ENCODE assay signal across 17 mouse cellular contexts in genomic region chr5:98966679-98967078, GRCm38 (mm10).
"Had no signal": no experiment of that assay in that cellular context is flagged by ENCODE, and none has a peak within 500 bp of the region (broad histone marks: within the 10 kb centered on the region; RNA-seq: fewer than 3 reads in every experiment).

No protein-coding gene starts in this region.

- H3K27ac ChIP-seq: kidney, embryonic 15.5 days; left cerebral cortex, adult 2 months; liver, embryonic 13.5 days; lung, embryonic 15.5 days; midbrain, embryonic 12.5 days; midbrain, embryonic 15.5 days; neural tube, embryonic 13.5 days had no signal

- H3K4me2 ChIP-seq: kidney, embryonic 15.5 days; liver, embryonic 13.5 days; lung, embryonic 15.5 days; midbrain, embryonic 12.5 days; midbrain, embryonic 15.5 days; neural tube, embryonic 13.5 days had no signal

- ATAC-seq: midbrain, embryonic 15.5 days had no signal

- H3K9ac ChIP-seq: kidney, embryonic 15.5 days; liver, embryonic 13.5 days; lung, embryonic 15.5 days; midbrain, embryonic 12.5 days; midbrain, embryonic 15.5 days; neural tube, embryonic 13.5 days had no signal

- H3K9me3 ChIP-seq: kidney, embryonic 15.5 days; liver, embryonic 13.5 days; lung, embryonic 15.5 days; midbrain, embryonic 12.5 days; midbrain, embryonic 15.5 days; neural tube, embryonic 13.5 days had no signal

- H3K4me1 ChIP-seq: liver, embryonic 13.5 days; midbrain, embryonic 15.5 days had no signal

- H3K36me3 ChIP-seq: kidney, embryonic 15.5 days; liver, embryonic 13.5 days; lung, embryonic 15.5 days; midbrain, embryonic 12.5 days; midbrain, embryonic 15.5 days; neural tube, embryonic 13.5 days had no signal

- H3K4me3 ChIP-seq: kidney, embryonic 15.5 days; left cerebral cortex, adult 2 months; liver, embryonic 13.5 days; lung, embryonic 15.5 days; midbrain, embryonic 12.5 days; midbrain, embryonic 15.5 days; myocyte; neural tube, embryonic 13.5 days had no signal

- DNase-seq: kidney, adult 8-10 months; kidney, postnatal 10 days; kidney, postnatal 36 days; layer of hippocampus, postnatal 36 days; liver, embryonic 13.5 days; lung, postnatal 4 days; retina, postnatal 1 day; right cerebral cortex, postnatal 25 days; thymus, adult 18-20 months; thymus, postnatal 36 days had no signal

- H3K27me3 ChIP-seq: kidney, embryonic 15.5 days; liver, embryonic 13.5 days; lung, embryonic 15.5 days; midbrain, embryonic 12.5 days; midbrain, embryonic 15.5 days; neural tube, embryonic 13.5 days had no signal
